Mouse (Mus musculus) stomach, embryonic 16.5 days (tissue): ENCODE measurements around the gene Neurod1. TPM values are rescaled to one million over a fixed set of nuclear protein-coding genes. Genes with fewer than 3 reads are reported as not detected.

Experiments used
- ATAC-seq: fragments of 200-750 bp; cut with Nextera tagmentation; 2 replicates; pipeline ENCODE4 v1.8.0; 2017; ENCODE audit warnings: moderate number of reproducible peaks, moderate TSS enrichment; ENCODE audit not compliant: insufficient read depth, low FRiP score
- H3K27ac ChIP-seq: fragments of 300-500 bp; sonication (generic); 2 replicates; pipeline ENCODE4 v1.5.1; 2014; ENCODE audit warnings: low read length
- H3K27me3 ChIP-seq: fragments of 300-500 bp; sonication (generic); 2 replicates; pipeline ENCODE4 v1.6.1; 2014; ENCODE audit warnings: low read length, control low read depth, mixed read lengths; ENCODE audit not compliant: control insufficient read depth, insufficient read depth
- H3K36me3 ChIP-seq: fragments of 300-500 bp; sonication (generic); 2 replicates; pipeline ENCODE4 v1.6.1; 2014; ENCODE audit warnings: low read length; ENCODE audit not compliant: control insufficient read depth, insufficient read depth
- H3K4me1 ChIP-seq: fragments of 300-500 bp; sonication (generic); 2 replicates; pipeline ENCODE4 v1.6.1; 2014; ENCODE audit warnings: low read length, control low read depth, mixed read lengths; ENCODE audit not compliant: control insufficient read depth, insufficient read depth
- H3K4me2 ChIP-seq: fragments of 300-500 bp; sonication (generic); 2 replicates; pipeline ENCODE4 v1.6.1; 2014; ENCODE audit warnings: low read depth, low read length, mixed read lengths
- H3K4me3 ChIP-seq: fragments of 300-500 bp; sonication (generic); replicated peaks from 2 replicates; pipeline ENCODE4 v1.5.1; 2014; ENCODE audit warnings: mild to moderate bottlenecking, low read length
- H3K9ac ChIP-seq: fragments of 300-500 bp; sonication (generic); 2 replicates; pipeline ENCODE4 v1.6.1; 2014; ENCODE audit warnings: low read length
- H3K9me3 ChIP-seq: fragments of 300-500 bp; sonication (generic); replicated peaks from 2 replicates; pipeline ENCODE4 v1.6.1; 2016; ENCODE audit warnings: low read length, control low read depth; ENCODE audit not compliant: control insufficient read depth
- WGBS: fragments of 180-500 bp; shearing (Covaris S2); extraction: QIAGEN DNeasy Blood & Tissue Kit; methylation state at CpG from one replicate; pipeline ENCODE4 v1.1.7; 2014; 5-methylcytosine and 5-hydroxymethylcytosine counted together
- polyA plus RNA-seq: library from polyadenylated mRNA; unstranded; fragments of >200 nt; fragmentation: Nextera tagmentation; extraction: Ambion mirVana; gene quantifications from 2 replicates; pipeline ENCODE4 v1.2.1, GENCODE M21; 2015

Gene Neurod1
- 1.1 and 1.8 TPM in 2 replicates for polyA plus RNA-seq

DNA sequence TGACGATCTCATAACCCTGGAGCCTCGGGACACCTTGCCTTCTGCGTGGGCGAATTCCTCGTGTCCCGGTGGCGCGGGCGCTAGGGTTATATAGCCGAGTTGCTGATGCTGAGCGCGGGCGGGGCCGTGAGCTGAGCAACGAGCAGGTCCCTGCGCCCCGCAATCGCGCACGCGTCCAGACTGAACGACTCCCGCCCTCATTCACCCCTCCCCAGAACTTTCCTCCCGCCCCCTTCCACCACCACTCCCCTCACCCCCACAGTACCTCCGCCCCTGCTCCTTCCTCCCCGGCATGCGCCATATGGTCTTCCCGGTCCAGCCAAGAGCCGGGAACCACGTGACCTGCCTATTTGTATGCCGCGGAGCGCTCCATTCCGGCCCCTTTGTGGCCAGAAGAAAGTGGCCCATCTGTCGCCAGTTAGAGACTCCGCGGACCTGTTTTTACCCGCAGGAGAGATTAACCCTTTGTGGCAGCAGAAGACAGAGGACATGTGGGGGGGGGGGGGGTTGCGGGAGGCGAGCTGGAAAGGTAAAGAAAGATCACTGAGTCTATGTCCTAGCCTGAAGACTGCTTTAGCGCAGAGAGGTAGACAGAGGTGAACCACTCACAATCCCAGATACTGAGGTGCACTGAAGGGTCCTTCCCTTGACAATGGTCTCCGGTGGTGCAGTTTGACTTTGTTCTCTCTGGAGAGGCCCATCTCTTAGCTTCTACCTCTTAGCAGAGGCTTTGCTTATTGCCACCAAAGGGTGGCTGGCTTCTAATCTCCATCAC is at the start of gene Neurod1, which contains the start of gene Cerkl:
Gene Neurod1, minus strand, starts transcription at position 177 of the 775 bp plus-strand sequence.
Gene Cerkl, minus strand, starts transcription at position 211 of the 775 bp plus-strand sequence.
- peaks cover 74% of the 10 kb centered on the region for H3K27me3 ChIP-seq
- H3K4me1 ChIP-seq: 0 out of 2 replicates have a peak, but pooled peaks cover 3% of the 10 kb centered on the region
- no peak within 1 kb of the TSS for H3K9ac ChIP-seq
- H3K4me3 ChIP-seq: peak within 1 kb of the TSS; percentile 37
- no peak for ATAC-seq
- no peaks in the 10 kb centered on the region for H3K36me3 ChIP-seq
- WGBS: 1% methylated on average over 42 of the region's 42 CpGs
- peak within 1 kb of the TSS; percentile 58 for H3K4me2 ChIP-seq
- H3K9me3 ChIP-seq: no peaks in the 10 kb centered on the region
- H3K27ac ChIP-seq: no peak within 1 kb of the TSS

DNA sequence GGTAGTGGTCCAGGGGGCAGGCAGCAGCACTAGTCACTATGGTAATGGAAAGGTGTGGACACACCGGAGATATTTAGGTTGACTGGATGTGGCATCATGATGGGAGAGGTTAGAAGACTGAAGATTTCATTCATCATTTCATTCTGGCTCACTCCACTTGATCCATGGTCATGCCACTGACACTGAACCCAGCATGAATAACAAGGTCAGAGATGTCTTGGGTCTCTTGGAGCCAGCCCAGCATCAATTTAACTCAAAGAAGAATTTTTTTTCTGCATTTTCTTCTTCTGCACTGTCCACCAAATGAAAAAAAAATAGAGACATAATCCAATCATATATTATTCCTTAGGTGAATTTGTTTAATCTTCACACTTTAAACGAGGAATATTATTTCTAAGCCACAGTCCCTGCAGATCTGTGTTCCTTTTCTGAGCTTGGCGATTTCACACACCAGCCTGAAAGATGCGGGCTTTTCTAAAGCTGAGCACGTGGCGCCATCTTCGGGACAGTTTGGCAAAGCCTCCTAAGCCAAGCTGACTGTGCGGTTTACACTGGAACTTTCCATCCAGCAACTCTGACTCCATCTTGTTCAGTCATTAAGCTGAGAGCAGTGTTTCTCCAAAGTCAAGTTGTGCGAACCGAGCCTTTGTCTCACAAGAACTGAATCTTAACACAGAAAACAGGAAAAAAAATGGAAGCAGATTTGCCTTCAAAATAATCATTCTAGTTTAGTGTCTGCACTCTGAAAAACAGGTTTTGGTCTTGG is 42.6 kb upstream of the Neurod1 start:
- Histone ChIP-seq H3K4me2 (no peak overlapping the region), H3K4me3 (no peak overlapping the region), H3K27me3 (no peaks in the 10 kb centered on the region), H3K36me3 (no peaks in the 10 kb centered on the region), H3K27ac (no peak overlapping the region), H3K9ac (no peak overlapping the region), H3K4me1 (no peaks in the 10 kb centered on the region), H3K9me3 (no peaks in the 10 kb centered on the region)
- ATAC-seq: peak; percentile 53; the same call in 1 of the 2 replicates
- WGBS: 24% methylated on average over 10 of the region's 10 CpGs

DNA sequence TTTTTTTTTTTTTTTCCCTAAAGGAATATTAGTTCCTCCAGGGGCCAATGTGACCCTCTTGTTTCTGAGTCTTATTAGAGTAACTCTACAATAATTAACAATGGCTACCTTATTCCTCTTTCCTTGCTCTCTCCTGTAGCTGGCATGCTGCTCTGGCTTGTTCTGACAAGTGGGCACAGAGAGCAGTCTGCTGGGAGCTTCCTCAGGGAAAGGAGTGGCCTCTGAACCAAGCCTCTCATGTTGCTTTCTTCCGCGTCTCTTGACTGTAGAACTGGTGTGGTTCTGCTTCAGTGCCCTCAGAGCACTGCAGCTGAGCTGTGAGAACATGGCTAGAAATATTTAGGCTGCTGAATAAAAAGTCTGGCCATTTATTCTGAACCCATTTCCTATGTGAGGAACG is 28.6 kb upstream of the Neurod1 start:
- 76% methylated on average over 3 of the region's 3 CpGs for WGBS
- no peak for ATAC-seq

DNA sequence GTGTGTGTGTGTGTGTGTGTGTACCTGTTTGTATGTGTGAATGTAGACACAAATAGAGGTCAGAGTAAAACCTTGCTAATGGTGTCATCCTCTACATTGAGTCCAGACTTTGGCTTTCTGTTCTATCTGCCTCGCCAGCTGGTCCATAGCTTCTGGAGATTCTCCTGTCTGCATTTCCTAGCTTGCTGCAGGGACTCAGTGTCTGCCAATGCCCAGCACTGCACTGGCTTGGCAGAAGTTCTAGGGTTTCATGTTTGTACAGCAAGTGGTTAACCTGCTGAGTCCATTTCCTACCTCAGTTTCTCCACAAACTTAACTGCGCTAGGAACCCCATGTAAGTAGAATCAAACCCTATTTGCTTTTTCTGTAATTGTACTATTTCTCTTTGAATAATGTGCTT is 26.0 kb upstream of the Neurod1 start:
- WGBS: 89% methylated on average over 2 of the region's 2 CpGs
- Histone ChIP-seq H3K4me3 (no peak overlapping the region), H3K4me1 (no peaks in the 10 kb centered on the region), H3K9ac (no peak overlapping the region), H3K36me3 (no peaks in the 10 kb centered on the region), H3K4me2 (no peak overlapping the region), H3K9me3 (no peaks in the 10 kb centered on the region), H3K27ac (no peak overlapping the region), H3K27me3 (no peaks in the 10 kb centered on the region)
- ATAC-seq: no peak

More for the DNA sequence above, 28.6 kb upstream of the Neurod1 start:
- H3K9ac ChIP-seq: no peak overlapping the region
- H3K4me1 ChIP-seq: no peaks in the 10 kb centered on the region
- no peak overlapping the region for H3K4me3 ChIP-seq
- no peaks in the 10 kb centered on the region for H3K27me3 ChIP-seq
- H3K27ac ChIP-seq: no peak overlapping the region
- no peaks in the 10 kb centered on the region for H3K9me3 ChIP-seq
- no peak overlapping the region for H3K4me2 ChIP-seq
- H3K36me3 ChIP-seq: no peaks in the 10 kb centered on the region

DNA sequence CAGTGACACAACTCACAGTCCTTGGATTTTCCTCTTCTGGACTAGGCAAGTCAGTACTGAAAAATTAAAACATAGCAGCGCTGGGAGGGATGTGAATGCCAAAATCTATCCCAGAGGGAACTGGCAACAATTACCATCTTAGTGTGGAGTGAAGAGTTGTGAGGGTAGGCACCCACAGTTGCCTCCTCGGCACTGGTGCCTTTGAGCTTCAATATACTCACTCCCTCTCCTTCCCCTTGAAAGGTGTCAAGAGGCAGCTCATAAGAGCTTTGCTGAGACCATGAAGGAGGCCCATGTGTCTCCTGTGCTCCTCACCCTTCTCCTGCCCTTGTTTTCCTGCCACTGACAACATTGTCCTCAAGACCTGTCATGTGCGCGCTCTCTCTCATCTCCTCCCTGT is 5.9 kb upstream of the Neurod1 start:
- H3K4me1 ChIP-seq: no peaks in the 10 kb centered on the region
- H3K4me2 ChIP-seq: no peak overlapping the region
- no peaks in the 10 kb centered on the region for H3K9me3 ChIP-seq
- no peak overlapping the region for H3K27ac ChIP-seq
- no peak for ATAC-seq
- H3K9ac ChIP-seq: no peak overlapping the region
- 79% methylated on average over 4 of the region's 4 CpGs for WGBS
- H3K4me3 ChIP-seq: no peak overlapping the region
- no peaks in the 10 kb centered on the region for H3K36me3 ChIP-seq
- peaks cover 43% of the 10 kb centered on the region for H3K27me3 ChIP-seq

DNA sequence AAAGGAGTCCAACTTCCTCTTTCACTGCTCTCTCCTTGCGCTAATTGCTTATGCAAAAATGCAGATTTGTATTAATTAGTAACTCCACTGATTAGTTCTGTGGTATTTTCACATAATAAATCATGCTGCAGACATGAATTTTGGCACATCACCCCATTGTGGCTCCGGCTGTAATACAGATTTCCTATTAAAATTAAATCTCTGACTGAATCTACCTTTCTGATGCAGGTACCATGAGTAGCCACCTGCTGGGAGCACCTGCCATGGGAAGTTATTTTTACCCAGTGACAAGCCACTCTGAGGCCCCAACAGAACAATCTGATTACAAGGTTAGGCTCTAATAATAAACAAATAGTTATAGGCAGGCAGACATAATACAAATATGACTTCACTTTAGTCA is 5.3 kb upstream of the Neurod1 start:
- Histone ChIP-seq H3K4me3 (no peak overlapping the region), H3K36me3 (no peaks in the 10 kb centered on the region), H3K9me3 (no peaks in the 10 kb centered on the region), H3K27ac (no peak overlapping the region), H3K9ac (no peak overlapping the region), H3K4me1 (no peaks in the 10 kb centered on the region), H3K27me3 (peaks cover 48% of the 10 kb centered on the region), H3K4me2 (no peak overlapping the region)
- 78% methylated on average over 2 of the region's 2 CpGs for WGBS
- no peak for ATAC-seq

DNA sequence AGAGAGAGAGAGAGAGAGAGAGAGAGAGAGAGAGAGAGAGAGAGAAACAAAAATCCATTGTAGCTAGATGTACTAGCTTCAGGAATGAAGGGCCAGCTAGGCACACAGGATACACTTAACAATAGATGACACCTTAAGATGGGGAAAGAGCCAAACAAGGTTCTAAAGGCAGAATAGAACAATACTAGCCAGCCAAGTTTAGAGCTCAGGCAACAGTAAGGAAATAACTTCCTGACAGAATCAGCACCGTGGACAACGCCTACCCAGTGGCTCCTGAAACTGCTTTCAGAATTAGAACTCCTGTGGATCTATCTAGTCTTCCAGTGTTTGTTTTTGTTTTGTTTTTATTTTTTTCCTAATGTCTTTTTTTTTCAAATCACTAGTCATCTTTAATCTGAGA is 4.0 kb upstream of the Neurod1 start:
- Histone ChIP-seq H3K9ac (no peak overlapping the region), H3K4me1 (no peaks in the 10 kb centered on the region), H3K4me3 (no peak overlapping the region), H3K27me3 (peaks cover 61% of the 10 kb centered on the region), H3K36me3 (no peaks in the 10 kb centered on the region), H3K27ac (no peak overlapping the region), H3K9me3 (no peaks in the 10 kb centered on the region), H3K4me2 (no peak overlapping the region)
- WGBS: 2% methylated on average over 2 of the region's 2 CpGs
- no peak for ATAC-seq

DNA sequence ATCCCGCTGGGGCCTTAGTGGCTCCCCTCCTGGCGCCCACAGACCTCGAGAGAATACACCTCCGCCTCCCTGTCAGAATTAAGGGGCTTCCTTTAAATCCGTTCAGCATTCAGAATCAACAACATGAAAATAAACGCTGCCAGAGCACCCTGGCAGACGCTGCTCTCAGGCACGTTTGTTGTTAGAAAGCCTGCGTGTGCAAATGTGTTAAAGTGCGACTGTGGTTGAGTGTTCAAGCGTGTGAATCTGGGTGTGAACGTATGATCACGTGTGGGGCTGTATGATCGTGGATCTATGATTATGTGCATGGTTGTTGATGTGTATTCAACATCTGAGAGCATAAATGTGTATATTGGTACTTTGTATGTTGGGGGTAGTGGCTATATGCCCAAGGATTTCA is 3.6 kb upstream of the Neurod1 start:
- ATAC-seq: no peak
- 9% methylated on average over 14 of the region's 14 CpGs for WGBS
- no peaks in the 10 kb centered on the region for H3K4me1 ChIP-seq
- no peak overlapping the region for H3K27ac ChIP-seq
- no peak overlapping the region for H3K4me3 ChIP-seq
- no peaks in the 10 kb centered on the region for H3K9me3 ChIP-seq
- H3K27me3 ChIP-seq: peaks cover 66% of the 10 kb centered on the region
- no peak overlapping the region for H3K4me2 ChIP-seq
- H3K9ac ChIP-seq: no peak overlapping the region
- no peaks in the 10 kb centered on the region for H3K36me3 ChIP-seq
